Mouse (Mus musculus) splenic B cell, adult 2 months (primary cell): Measurements from ENCODE around the gene Elp4.
A peak's percentile ranks its signal among the peaks of the same experiment; 100 is the strongest.

ENCODE experiments used
- DNase-seq: peaks from one replicate; pipeline ENCODE4 v3.0.0-alpha.2; 2011; ENCODE audit warnings: low read depth, low spot score
- H3K27me3 ChIP-seq: 2 replicates; pipeline ENCODE4 v1.6.1; 2012; ENCODE audit warnings: mild to moderate bottlenecking, low read length, moderate library complexity, mixed read lengths; ENCODE audit not compliant: control insufficient read depth, poor library complexity, insufficient read depth, severe bottlenecking
- H3K36me3 ChIP-seq: 2 replicates; pipeline ENCODE4 v1.6.1; 2012; ENCODE audit warnings: mild to moderate bottlenecking, low read length, moderate library complexity, mixed read lengths; ENCODE audit not compliant: control insufficient read depth, poor library complexity, insufficient read depth, severe bottlenecking

Gene Elp4

DNA sequence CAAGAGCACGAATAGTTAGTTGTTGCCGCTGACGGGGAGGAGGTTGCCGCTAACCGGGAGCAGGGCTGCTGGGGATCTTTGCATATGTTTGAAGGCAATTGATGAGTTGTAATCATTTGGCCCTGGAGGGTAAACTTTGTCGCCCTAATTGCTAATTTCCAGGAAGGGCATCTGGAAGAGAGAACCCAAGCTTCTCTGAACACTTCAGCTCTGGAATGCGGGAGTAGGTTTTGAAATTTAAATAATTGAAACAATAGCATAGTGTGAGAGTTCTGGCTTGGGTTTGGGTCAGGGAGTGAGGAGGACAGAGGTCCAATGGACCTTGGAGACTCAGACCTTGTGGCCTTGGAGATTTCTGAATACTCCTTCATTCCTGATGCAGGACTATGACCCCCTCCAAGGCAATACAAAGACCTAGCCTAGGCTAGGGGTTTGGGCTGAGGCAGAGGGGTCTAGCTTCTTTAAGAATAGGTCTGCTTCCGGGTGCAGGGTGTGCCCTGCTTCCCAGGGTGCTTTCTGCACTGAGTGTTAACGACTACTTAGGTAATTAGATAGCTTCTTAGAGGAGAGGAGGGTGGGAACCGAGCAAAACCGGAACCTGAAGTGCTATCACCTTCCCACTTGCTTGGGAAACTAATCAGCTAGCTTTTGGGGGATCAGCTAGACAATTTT lies 226.8 kb downstream of the Elp4 start:
- Histone ChIP-seq H3K36me3 (no peaks in the 10 kb centered on the region), H3K27me3 (peaks cover 4% of the 10 kb centered on the region; the same call in 1 of the 2 replicates)
- DNase-seq, result no peak

DNA sequence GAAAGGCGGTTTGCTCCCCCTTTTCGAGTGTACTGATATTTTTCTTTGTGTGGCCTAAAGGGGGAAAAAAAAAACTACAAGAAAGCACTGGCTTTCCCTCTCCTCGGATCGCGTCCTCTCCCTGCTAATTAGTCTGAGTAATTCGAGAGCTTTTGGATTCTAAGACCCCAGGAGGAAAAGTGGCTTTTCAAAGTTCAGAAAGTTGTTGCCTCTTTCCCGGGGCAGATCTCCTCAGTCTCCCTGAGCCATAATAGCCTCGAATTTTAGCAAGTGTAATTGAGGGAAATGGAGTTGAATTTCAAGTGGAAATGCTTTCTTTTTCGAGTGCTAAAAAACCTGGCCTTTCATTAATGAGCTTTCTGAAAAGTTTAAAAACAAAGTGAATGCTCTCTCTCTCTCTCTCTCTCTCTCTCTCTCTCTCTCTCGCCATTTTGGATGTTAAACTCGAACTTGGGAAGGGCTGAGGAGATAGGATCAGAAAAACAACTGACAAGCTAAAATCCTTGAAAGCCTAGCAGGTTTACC lies 227.4 kb downstream of the Elp4 start:
- no peak for DNase-seq
- H3K27me3 ChIP-seq, result peaks cover 4% of the 10 kb centered on the region; the same call in 1 of the 2 replicates
- no peaks in the 10 kb centered on the region for H3K36me3 ChIP-seq

DNA sequence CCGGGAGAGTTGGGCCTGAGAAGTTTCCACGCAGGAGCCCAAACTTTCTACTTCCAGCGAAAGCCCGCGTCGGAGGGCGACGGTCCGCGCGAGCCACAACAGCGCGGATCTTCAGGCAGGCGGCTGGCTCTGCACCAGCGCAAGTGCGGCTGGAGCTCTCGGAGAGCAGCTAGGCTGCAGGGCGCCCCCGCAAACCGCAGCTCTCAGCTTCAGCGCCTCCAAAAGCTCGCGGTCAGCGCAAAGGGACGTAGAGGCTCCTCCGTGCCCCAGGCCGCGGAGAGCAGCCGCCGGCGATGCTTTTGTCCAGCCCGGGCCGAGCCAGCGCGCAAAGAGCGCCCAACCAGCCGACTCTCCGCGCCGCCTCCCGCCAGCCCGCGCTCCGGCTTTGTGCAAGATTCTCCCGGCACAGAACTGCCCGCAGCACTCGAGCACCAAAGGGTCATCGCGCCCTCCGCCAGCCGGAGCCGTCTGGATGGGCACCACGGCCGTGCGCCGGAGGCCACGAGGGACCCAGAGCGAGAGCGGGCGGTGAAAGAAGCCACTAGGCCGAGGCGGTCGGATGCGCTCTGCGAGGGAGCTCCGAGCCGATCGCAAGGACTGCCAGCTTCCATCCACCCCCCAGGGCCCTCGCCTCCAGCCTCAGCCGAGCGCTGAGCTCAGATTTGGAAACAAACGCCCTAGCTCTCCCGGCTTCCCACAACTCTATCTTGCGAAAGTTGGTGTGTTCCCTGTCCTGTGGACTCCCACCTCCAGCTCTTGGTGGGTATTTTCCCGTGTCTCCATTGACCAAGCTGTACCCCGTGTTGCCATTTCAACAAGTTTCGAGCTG lies 228.1 kb downstream of the Elp4 start:
- no peak for DNase-seq
- Histone ChIP-seq H3K36me3 (no peaks in the 10 kb centered on the region), H3K27me3 (peaks cover 4% of the 10 kb centered on the region; the same call in 1 of the 2 replicates)

DNA sequence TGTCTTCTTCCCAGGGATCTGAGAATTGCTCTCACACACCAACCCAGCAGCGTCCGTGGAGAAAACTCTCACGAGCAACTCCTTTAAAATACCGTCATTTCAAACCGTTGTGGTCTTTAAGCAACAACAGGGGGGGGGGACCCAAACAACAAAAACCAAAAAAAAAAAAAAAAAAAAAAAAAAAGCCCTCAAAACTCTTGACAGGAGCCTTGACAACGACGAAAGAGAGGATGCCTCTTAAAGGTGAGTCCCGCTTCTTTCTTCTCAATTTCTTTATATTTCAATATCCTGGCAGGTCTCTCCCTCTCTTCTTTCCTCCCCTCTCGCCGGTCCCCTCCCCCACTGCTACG lies 228.7 kb downstream of the Elp4 start:
- Histone ChIP-seq H3K27me3 (peaks cover 4% of the 10 kb centered on the region; the same call in 1 of the 2 replicates), H3K36me3 (no peaks in the 10 kb centered on the region)
- no peak for DNase-seq

DNA sequence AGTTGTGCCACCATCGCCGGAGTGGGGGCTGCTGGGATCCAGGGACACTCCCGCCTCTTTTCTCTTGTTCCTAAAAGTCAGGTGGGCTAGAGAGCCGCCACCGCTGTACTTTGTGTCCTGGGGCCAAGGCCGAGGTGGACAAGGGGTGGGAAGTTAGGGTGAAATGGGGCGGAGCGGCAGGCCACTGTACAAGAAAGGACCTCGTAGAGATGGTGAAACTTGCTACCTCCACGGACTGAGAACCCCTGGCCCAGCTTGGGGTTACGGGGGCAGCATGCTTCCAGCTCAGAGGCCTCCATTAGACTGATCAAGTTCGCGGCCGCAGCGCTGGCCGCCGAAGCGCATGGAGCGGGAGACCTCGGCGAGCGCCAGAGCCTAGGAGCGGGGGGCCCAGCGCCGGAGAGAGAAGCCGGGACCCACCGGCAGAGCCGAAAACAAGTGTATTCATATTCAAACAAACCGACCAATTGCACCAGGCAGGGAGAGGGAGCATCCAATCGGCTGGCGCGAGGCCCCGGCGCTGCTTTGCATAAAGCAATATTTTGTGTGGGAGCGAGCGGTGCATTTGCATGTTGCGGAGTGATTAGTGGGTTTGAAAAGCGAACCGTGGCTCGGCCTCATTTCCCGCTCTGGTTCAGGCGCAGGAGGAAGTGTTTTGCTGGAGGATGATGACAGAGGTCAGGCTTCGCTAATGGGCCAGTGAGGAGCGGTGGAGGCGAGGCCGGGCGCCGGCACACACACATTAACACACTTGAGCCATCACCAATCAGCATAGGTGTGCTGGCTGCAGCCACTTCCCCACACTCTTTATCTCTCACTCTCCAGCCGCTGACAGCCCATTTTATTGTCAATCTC lies 229.3 kb downstream of the Elp4 start:
- DNase-seq, result peak; percentile 64
- Histone ChIP-seq H3K36me3 (no peaks in the 10 kb centered on the region), H3K27me3 (peaks cover 4% of the 10 kb centered on the region; the same call in 1 of the 2 replicates)

DNA sequence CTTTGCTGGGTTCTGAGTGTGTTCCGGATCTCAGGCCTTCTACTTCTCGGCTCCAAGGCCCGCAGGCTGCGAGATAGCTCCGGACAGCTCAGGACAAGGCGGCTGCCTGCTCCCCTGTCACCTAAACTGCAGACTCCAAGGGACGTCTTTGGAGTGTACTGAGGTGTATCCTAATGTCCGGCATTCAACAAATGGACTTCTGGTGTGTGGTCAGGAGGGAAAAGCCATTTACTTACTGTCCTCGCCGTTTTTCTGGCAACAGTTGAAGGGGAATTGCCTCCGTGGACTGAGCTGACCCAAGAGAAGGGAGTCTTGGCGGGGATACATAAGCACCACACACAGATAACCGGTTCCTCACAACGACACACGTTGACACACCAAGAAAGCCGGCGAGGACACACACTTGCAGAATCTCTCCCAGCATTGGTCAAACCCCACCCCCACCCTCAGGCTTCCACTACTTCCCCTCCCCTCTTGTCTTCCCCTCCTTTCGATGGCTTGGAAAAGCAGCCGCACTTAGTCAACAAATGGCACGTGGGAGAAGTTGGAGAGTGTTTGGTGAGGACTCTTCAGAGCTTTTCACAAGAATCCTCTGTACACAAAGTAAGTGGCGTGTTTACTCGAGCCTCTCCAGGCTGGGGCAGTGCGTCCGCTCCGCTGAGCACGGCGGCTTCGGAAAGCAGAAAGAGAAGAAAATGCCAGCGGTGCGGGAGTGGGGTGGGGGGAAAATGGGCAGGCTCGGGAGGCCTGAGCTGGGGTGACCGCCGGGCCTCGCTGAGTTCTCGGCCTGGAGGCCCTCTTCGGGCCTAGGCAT lies 230.1 kb downstream of the Elp4 start:
- Histone ChIP-seq H3K27me3 (peaks cover 4% of the 10 kb centered on the region; the same call in 1 of the 2 replicates), H3K36me3 (no peaks in the 10 kb centered on the region)
- no peak for DNase-seq

DNA sequence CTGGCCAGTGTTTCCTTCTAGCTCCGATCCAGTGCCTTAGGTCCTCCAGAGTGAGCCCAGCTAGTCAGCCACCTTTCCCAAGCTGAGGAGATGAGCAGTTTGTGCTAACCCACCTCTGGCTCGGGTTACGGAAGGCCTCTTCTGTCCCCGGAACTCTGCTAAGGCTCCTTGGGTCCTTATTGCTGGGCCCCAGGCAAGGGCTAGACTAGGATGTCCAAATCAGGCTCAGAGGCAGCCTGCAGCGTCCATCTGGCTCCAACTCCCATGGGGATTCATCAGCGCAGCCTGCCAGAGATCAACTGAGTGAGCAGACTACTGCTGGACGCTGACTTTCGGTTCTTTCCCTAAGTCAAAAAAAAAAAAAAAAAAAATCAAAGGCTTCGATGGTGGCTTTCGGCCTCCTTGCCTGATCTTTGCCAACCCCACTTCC lies 230.7 kb downstream of the Elp4 start:
- no peaks in the 10 kb centered on the region for H3K36me3 ChIP-seq
- H3K27me3 ChIP-seq, result peaks cover 5% of the 10 kb centered on the region
- DNase-seq, result no peak

DNA sequence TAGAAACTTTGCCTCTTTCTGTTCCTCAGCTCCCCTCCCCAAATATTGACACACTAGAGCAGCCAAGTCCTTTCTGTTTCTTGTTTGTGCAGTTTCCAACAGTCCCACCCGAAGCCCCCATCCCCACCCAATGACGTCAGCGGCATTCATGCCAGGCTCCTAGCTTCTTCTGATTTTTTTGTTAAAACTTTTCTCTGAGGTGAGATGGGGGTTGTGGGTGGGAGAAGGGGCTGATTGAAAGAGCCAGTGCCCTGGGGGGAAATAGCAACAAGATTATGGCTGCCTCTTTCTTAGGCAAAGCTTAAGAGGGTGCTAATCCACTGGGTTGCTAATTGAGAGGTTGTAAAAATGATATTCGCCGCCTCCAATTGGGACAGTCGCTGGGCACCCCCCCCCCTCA lies 231.3 kb downstream of the Elp4 start:
- DNase-seq, result no peak
- Histone ChIP-seq H3K27me3 (peaks cover 5% of the 10 kb centered on the region), H3K36me3 (no peaks in the 10 kb centered on the region)

DNA sequence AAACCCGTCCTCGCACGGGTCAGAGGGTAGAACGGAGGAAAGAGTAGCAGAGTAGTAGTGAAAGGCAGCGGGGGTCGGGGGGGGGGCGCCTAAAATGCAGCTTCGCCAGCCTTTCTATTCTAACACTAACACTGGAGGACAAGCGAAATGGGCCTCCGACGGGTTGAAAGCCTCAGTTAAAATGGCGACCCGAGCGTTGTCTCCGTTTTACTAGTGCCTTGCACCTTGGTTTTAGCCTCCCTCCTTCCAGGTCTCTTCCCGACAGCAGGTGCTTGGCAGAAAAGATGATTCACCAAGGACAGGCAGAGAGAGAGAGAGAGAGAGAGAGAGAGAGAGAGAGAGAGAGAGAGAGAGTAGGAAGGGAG lies 231.8 kb downstream of the Elp4 start:
- DNase-seq, result no peak

DNA sequence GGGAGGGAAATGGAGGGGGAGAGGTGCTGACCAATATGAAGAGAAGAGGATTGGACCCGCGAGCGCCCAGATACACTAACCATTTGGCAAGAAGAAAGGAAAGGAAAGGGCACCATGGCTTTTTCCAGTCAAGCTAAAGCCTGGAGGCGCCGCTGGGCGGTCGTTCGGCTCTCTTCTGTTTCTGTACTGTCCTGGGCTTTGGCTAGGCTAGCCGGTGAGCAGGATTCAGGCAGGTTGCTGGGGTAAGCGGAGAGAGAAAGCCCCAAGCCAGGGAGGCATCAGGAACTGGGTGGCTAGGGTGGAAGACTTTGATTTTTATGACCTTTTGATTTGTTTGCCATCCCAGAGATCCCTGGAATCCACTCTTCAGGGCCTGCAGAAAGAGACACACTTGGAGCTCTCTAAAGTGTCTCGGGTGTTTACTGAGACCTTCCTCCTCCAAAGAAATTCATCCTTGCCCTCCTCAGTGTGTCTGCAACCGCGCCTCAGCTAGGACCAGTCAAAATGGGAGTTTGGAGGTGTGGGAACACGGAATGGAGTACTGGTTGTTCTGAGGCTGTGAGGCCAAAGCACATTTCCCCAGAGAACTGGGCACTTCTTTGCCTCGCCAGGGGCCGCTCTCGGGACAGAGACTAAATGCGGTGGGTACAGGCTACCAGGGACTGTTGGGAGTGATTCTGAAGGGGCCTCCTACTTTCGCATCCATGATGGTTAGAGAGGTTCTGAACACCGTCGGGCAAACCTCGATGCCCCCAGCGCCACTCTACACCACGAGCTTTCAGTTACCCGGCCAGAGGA lies 232.4 kb downstream of the Elp4 start:
- DNase-seq, result no peak
- Histone ChIP-seq H3K27me3 (peaks cover 5% of the 10 kb centered on the region), H3K36me3 (no peaks in the 10 kb centered on the region)

More for the DNA sequence above, 231.8 kb downstream of the Elp4 start:
- Histone ChIP-seq H3K36me3 (no peaks in the 10 kb centered on the region), H3K27me3 (peaks cover 5% of the 10 kb centered on the region)

DNA sequence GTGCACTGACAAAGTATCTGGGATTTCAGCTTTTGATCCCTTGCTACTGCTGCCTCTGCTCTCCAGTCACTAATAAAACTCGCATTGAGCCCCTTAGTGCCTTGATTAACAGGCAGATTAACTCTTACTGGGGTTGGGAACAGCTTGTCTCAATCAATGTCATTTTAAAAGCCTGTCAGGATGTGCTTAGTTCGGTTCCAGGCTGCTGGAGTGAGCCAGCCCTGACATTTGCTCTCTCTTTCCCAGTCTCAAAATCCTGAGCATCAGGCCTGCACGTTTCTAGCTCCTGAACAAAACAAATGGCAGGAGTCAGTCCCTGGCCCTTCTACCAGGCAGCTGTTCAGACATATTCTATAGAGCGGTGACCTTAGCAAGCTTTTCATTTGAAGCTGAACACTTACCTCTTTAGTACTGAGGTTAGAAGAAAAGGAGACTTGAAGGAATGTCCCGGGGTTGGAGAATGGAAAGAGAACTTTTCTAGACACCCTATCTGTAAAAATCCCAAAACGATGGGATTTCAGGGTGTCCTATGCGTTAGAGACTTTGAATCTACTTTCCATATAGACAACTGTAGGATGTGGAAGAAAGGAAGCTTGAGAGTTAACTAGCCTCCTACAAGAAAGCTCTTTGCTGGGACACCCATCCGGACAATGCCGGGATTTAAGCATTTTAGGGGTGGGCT lies 233.1 kb downstream of the Elp4 start:
- peaks cover 5% of the 10 kb centered on the region for H3K27me3 ChIP-seq
- no peak for DNase-seq

DNA sequence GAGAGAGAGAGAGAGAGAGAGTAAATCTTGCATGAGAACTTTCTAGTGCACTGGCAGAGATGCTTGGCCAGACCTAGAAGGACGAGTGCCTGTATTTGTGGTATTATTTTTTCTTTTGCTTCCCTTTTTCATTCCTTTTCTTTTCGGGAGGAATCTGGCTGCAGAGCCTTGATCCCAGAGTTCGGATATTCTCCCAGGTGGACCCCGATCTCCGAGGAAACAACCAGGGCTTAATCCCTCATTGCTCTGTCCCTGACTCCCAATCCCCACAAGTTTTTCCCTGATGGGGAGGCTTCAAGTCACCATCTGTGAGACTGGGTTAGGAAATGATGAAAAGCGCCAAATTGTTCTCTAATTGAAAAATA lies 233.7 kb downstream of the Elp4 start:
- no peak for DNase-seq
- peaks cover 5% of the 10 kb centered on the region for H3K27me3 ChIP-seq
- H3K36me3 ChIP-seq, result no peaks in the 10 kb centered on the region

More for the DNA sequence above, 233.1 kb downstream of the Elp4 start:
- H3K36me3 ChIP-seq, result no peaks in the 10 kb centered on the region
